Mouse (Mus musculus): ENCODE data around the gene Jag2.
A peak's percentile ranks its signal among the peaks of the same experiment; 100 is the strongest.

Jag2 gene

DNA sequence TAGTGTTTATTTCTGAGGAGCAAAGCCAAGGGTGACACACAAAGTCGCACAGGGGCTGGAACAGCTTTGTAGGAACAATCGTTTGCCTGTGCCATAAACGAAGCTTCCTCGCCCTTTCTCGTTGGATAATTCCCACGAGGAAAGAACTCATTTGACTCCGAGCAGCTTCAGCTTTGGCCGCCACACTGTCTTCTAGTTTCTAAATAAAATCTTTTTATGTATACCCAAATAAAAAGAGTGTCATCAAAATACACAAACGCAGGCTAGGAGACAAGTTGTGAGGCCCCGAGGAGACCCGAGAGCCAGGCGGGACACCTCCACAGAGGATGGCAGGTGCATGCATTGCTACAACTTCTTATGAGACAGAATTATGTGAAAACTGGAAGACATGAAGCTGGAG lies 31.2 kb downstream of the Jag2 start:
- DNase-seq: no peak

DNA sequence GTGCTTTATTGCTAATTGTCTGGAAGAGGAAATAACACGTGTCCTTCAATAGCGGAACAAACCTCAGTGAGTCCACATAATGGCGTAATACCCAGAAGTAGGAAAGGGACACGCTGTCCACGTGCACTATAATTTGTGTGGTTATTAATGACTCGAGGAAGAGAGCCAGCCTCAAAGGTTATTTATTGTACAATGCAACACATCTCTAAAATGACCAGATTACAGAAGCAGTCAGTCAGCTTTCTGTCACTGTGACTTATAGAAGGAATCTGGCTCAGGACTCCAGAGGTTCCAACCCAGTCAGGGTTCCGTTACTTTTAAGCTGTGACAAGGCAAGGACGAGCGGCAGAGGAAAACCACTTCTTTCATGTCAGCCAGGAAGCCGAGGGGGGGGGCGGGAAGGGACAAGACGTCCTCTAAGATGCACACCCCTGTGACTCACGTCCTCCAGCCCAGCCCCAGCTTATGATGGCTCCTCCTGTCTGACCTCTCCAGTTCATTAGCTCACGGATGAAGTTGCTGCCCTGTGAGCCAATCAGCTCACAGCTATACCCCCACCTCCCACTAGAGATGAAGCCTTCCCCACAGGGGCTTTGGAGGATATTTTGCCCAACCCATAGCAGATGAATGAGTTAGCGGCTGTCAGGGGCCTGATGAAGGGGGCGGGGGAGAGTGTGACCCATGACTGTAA lies 31.9 kb downstream of the Jag2 start:
- DNase-seq: peak; percentile 48 to 87

DNA sequence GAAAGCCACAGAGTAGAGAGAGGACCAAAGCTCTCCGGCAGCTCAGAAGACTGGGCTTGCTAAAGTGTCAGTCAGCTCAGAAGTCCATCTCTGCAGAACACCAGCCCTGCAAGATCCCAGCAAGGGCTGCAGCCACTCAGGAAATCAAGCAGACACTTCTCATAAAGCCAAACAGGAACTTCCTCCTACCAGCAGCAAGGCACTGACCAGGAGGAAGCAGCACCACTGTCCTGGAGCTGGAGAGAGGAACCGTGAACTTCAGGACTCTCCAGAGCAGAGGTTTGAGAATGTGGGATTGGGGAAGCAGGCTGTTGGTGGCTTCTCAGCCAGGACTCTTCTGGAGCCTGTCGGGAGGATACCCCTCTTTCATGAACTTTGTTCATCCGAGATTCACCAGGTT lies 34.6 kb downstream of the Jag2 start:
- DNase-seq: peak in 1 of 2 experiments; percentile 20

DNA sequence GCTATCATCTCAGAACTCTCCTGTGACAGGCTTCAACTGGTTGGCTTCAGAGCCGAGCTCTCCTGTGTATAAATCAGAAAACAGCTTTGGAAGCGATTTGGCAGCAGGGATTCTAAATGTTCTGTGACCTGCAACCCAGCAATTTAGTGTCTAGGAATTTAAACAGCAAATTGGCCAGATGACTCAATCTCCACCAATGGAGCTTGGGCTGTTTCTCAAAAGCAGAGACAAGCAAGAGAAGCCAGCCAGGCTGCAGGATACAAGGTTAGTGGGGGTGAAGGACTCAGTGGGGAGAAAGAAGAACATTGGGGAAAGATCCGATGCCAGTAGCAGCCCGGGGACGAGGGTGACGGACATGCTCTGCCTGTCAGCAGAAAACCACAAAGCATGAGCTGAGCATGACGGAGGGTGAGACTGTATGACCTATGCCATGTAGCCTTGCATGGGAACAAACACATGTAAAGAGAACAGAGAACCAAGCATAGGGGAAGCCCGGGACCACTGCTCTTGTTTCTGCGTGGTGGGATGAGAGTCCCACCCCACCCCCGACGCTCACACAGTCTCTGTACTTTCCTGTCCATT lies 35.2 kb downstream of the Jag2 start:
- DNase-seq: no peak

DNA sequence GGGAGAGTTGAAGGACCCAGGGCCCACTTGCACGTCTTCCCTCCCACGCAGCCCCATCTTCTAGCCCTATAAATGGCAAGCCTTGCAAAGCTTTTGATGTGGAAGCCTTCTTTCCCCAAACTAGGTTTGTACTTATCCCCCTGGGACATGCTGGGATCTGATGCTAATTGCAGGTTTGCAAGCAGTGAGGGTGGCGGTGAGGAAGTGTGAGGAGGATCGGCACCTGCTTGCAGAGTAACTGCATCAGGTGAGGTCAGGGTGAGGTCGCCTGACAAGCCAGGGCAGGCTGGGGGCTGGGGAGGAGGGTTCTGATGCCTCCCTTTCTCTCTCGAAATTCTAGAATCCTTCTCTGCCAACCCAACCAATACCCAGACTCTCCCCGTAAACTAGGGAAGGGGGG lies 44.1 kb downstream of the Jag2 start:
- DNase-seq: peak in 1 of 2 experiments; percentile 12

DNA sequence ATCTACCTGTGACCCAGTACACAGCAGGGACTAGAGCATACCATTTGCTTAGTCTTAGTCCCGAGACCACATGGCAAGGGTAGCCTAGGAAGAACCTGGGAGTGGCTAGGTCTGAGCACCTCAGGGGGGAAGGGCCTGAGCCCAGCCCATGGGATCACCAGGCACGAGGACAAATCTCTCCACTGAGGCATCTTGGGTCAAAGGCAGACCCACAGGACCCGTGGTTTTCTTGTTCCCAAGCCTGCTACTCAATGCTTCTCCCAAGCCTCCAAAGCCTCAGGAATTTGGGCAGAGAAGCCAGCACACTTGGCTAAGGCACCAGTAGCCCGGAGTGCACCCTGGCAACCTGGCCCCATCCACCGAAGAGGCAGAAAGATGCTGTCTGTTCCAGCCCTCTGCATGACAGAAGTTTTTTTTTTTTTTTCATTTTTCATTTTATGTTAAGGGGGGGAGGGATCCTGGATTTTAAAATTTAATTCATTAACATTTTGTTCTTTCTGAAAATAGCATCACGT lies 48.2 kb downstream of the Jag2 start:
- DNase-seq: peak in 1 of 2 experiments; percentile 35

DNA sequence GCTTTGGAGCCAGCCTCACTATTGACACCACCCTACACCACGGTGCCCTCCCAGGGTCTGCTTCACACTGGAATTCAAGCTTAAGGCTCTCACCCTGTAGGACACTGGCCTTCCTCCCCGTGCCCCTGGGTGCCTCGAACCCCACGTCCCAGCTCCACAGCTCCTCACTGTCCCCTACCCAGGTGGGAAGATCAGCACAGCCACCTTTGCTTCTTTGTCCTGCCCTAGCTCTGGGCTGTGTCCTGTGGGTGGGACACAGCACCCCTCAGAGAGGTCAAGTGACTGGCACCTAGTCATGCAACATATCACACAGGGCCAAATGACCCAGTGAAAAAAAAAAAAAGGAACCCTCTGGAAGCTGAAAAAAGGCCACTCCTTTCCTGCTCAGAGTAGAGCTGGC lies 48.9 kb downstream of the Jag2 start:
- no peak for DNase-seq

DNA sequence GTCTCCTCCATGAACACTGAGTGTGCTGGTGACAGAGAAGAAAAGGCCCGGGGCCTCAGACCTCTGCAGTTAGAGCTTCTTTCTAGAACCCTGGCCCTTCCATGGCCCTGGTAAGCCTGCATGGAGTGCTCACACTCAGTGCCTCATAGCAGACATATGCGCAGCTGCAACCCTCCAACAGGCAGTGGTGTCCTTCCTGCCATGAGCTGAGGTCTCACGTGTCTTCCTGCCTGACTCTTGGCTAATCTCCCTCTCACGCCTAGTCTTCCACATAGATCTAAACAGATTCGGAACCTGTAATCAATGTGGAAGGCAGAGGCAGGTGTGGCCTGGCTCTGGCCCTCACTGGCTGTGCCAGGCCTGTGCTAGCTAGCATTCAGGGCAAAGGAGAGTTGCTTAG lies 49.8 kb downstream of the Jag2 start:
- peak in 1 of 2 experiments; percentile 29 for DNase-seq

DNA sequence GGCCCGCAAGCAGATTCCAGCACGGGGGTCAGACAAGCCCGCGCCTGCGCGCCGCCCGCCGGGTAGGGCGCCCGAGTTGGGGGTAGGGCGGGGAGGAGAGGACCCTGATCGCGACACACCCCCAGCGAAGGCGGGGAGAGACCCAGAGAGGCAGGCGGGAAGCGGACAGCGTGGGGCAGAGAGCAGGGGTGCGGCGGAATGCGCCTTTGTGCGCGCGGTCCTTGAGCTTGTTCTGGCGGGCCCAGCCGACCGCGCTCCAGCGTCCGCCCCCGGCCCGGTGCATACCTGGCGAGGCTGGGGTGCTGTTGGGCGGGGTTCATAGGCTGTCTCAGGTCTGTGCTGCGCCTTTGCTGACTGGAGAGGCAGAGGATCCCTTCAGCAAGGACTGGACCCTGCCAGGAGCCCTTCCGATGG lies 52.0 kb downstream of the Jag2 start:
- peak; percentile 19 to 52 for DNase-seq

DNA sequence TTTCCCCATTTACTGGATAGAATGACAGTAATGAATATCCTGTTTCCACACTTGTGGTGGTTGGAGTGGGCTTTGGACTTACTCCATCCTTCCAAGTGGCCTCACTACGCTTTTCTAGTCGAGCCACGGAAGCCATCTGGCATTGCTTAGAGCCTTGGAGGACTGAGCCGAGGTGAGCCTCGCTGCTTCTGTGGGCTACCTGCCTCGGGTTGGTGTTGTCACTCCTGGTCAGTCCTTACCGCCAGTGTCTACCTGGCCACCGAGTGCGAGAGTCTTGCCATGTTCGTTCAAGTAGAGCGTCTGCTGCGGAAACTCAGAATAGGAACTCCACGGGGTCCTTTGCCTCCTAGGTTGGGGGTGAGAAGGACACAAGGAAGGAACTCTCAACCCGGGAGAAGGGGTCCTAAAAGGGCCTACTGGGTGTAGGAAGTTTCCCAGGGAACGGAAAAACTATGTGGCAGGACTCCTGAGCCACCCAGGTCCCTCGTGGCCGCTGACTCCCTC lies 52.5 kb downstream of the Jag2 start:
- DNase-seq: peak in 1 of 2 experiments; percentile 40

DNA sequence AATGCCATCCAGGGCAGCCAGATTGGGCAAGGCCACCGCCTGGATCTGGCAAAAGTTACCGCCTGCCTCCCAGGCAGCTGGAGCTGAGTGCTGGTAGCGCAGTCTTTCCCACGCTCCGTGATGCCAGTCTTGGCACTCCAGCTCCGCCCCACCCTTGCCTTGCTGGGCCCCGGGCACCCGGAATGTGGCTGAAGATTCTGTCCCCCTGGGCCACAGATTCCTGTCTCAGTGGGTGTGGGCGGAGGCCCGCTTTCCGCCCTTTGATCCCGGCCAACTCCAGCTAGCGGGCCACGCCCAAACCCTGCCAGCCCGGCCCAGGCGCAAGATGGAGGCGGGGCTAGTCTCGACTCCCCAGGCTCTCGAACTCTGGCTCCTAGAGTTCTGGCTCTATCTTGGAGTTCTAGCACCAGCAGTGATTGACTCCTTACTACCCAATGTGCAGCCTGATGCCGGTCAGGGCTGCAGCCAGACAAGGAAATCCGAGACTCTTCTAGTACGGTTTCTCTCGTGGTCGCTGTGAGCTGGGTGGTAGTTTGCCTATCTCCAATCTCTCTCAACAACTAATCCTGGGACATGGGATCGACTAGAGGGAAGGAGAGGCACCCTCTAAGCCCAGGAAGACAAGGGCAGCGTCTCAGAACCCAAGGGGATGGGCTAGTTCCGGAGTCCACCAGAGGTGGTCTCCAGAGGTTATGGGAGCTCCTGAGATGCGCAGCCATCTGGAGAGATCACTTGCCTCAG lies 53.1 kb downstream of the Jag2 start:
- peak; percentile 82 to 89 for DNase-seq

DNA sequence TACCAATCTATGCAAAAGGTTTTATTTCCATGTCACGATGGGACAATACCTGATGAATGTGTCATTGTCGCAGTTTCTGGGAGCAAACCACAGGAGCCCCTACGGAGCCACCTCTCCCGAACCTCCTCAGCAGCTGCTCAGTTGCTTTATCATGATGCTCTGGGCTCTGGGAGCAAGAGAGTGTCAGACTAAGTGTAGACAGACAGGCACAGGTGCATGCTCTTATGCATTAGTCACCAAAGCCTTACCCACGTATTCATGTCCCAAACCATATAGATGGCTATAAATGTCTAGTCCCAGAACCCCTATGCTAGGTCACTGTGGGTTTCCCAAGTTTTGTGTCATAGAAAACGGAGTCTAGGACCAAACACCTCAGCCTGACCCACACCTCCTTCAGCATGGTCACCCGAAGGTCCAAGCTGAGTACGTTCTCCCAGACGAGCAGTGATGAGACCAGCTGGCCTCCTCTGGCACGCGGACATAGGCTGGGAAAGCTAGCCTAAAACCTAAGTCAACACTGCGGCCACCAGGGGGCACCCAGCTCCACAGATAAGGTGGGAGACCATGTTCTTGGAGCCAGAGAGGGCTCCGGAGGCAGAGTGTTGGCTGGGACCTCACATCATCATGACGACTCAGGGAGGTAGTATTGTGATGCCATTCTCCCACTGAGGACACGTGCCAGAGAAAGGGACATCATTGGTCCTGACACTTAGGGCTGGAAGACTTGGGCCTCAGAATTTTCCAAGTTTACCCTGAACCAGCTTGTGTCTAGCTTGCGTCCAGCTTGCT lies 54.2 kb downstream of the Jag2 start:
- peak; percentile 90 to 97 for DNase-seq

DNA sequence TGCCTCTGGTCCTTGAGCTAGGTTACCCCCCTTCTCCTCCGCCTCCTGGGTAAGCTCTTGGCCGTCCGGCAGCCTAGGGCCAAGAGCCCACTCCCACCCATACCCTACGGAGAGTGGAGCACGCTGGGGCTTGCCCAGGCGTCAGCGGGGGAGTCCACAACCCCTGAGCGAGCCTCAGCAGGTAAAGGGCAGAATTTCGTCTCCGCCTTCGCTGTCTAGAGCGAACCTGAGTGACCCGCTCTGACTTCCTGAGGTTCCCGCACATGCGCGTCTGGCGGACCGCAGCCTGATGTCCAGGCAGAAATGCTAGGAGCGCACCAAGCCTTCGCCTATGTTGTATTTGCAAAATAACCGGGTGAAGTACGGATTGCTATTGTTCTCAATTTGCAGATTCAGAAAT lies 55.4 kb downstream of the Jag2 start:
- peak; percentile 22 to 57 for DNase-seq

DNA sequence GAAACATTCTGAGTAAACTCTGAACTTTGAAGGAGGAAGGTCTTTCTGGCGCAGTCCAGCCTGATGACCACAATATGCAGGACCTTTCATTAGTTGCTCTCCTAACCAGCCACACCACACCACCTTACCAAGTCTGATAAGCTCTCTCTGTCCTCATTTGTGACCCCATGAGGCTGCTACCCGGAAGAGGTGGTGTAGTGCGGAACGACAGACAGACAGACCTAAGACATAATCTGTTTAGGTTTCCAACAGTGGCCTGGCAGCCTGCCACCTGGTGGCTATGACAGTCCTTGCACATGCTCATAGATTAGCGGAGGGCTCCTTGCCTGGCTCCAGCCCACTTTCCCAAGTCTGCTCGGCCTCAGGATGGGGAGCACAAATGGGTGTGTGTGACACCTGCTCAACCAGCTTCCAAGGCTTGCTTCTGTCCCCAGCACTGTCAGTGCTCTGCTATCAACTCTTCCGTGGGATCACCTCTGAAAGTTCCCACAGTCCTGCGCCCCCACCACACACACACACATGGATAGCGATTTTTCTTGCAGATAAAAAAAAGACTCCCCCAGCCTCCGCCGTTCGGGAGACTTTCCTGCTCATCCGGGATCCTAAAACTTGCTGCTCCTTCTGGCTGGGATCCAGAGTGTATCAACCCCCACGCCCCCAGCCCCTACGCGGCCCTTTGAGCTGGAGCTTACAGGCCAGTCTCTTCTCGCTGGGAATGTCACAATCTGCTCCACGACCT lies 56.0 kb downstream of the Jag2 start:
- DNase-seq: peak; percentile 80 to 84

DNA sequence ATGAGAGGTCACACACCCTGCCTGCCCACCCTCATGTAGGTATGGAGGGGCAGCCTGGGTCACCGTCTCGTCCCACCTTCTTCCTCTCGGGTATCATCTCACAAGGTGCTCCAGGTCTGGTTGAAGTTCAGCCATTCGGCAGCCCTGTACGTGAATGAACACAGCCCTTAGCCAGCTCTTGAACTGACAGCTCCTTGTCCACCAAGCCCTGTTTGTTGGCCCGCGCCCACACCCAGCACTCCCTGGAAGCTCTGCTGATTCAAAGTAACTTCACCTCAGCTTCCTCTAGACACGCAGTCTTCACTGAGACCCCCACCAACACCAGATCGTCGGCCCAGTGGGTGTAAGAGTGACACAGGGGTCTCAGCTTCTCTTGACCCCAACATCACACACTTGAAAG lies 56.6 kb downstream of the Jag2 start:
- peak in 1 of 2 experiments; percentile 29 for DNase-seq

DNA sequence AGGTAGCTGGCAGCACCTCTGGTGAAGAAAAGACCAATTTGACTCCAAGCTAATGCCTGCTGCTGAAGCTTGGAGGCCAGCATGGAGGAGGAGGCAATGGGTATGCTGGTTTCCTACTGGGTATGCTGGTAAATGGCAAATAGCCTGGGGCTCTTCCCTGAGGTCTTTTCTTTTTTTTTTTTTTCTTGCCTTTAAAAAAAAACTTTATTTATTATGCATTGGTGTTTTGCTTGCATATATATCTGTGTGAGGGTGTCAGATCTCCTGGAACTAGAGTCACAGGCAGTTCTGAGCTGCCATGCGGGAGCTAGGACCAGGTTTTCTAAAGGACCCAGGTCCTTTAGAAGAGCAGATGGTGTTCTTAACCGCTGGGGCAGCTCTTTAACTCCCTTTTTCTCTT lies 58.3 kb downstream of the Jag2 start:
- peak in 1 of 2 experiments; percentile 6 for DNase-seq

DNA sequence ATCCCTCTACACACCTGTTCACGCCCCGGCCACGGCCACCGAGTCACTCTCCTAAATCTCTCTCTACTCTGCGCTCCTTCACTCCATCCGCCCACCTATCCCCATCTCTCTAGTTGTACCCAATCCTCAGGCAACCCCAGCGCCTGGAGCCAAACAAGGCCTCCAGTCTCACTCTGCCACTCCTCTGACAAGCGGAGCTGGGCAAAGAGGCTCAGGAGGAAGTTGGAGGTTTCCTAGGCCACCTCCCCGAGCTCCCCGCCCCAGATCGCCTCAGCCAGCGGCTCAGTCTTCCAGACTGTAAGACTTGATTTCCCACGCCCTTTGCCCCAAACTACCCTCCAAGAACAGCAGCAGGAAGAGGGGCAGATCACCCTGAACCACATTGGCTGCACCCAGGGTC lies 58.8 kb downstream of the Jag2 start:
- DNase-seq: peak in 1 of 2 experiments; percentile 36

DNA sequence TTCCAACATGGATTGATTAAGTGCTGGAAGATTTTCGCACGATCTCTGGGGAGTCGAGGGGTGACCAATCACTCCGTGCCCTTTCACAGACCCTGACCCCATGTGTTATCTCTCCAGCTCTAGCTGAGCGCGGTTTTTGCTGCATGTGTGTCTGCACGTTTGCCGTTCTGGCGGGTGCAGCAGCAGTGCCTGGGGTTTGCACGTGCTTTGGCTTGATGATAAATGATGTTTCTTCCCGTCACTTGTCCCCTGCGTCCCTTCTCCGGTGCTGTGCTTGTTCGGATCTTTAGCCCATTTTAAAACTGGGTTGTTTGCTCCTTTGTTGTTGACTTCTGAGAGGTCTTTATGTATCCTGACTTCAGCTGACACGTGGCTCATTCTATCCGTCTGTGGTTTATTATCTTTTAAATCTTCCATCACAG lies 59.8 kb downstream of the Jag2 start:
- DNase-seq: peak; percentile 20 to 54

DNA sequence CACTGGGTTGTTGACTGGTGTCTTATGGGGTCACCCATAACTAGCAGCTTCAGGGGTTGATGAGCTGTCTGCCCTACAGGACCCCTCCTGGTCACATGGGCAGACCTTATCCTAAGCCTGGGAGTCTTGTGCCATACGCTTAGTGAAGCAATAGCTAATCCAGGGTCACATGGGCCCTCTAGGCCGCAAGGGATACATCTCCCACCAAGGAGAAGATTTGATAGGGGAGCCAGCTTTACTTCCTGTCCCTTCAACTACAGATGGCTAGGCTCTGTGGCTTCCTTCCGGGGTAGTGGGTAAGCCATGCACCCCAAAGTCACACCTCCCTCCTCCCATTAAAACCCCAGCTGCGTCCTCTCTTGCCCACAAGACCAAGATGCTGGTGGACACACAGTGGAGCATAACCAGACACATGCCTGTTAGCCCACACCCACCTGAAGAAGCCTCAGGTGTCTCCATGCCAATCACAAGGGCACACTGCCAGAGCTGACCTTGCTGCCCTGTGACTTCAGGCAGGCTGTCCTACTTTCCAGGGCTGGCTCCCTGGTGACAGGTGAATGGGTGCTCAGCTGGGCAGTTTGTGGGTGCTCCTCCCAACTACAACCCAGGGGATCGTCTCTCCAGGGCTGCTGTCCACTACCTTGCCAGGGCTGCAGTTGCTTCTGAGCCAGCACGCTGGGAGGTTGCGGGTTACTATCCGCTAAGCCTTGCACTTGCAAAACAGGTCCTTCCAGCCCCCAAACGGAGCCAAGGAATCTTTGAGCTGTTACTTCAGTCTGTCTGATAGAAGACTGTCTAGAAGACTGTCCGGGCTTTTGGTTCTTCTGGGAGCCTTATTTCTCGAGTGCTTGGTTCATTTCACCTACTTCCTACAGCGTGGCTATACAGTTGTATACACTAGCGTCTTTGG lies 61.1 kb downstream of the Jag2 start, which contains the start of gene Gpr132:
Gpr132 (minus strand) TSS at position 51 of the 910 bp plus-strand sequence.
- peak in 1 of 2 experiments; percentile 46 for DNase-seq

DNA sequence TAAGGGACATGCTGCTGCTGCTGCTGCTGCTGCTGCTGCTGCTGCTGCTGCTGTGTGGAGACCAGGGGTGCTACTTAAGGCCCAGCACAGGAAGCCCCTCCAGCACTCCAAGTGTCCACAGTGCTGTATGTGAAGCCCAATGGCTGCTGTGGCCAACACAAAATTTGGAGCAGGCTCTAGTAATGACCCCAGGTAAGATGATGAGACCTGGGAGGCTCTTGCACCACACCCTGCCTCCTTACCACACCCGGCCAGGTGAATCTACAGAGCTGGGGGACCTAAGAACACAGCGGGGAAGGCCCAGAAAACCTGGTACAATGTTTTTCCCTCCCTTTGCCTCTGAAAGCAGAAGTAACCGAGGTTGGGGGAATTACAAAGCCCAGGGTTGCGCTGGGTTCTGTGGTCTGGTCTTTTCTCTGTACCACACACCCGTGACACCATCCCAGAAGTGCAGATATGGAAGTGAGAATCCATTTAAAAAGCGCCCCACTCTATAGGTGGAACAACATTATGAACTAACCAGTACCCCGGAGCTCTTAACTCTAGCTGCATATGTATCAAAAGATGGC lies 62.4 kb downstream of the Jag2 start:
- peak in 1 of 2 experiments; percentile 24 for DNase-seq
